Mouse (Mus musculus): ENCODE data around the gene Foxe3.

Foxe3 gene

GRCm38 (mm10) chr4:114917091-114917490, 8.7 kb downstream of the Foxe3 start:
- in situ Hi-C loops (cut with MseI, MboI), result no loop called here

- in situ Hi-C loops (cut with MseI, MboI), result no loop called here
Measured at GRCm38 (mm10) chr4:114916056-114916455, 9.8 kb downstream of the Foxe3 start.

GRCm38 (mm10) chr4:114913594-114913962, 12.2 kb downstream of the Foxe3 start:
- in situ Hi-C loops (cut with MseI, MboI), result loop anchor here in 1 of 2 experiments (5.0 kb wide), 2 partner anchors 34 to 246 kb away; no protein-coding TSS in a partner anchor

- in situ Hi-C loops (cut with MseI, MboI), result loop anchor here in 1 of 2 experiments (5.0 kb wide), 2 partner anchors 34 to 246 kb away; no protein-coding TSS in a partner anchor
Measured at GRCm38 (mm10) chr4:114912705-114913593, 12.9 kb downstream of the Foxe3 start.

- in situ Hi-C loops (cut with MseI, MboI), result loop anchor here (5.0 kb wide), 2 partner anchors 37 to 243 kb away; no protein-coding TSS in a partner anchor
Measured at GRCm38 (mm10) chr4:114909602-114910484, 16.0 kb downstream of the Foxe3 start.

GRCm38 (mm10) chr4:114908829-114909601, 16.8 kb downstream of the Foxe3 start, which contains the start of gene Foxd2:
TSS of gene Foxd2 (minus strand) at chr4:114908873.
- in situ Hi-C loops (cut with MseI, MboI), result loop anchor here in 1 of 2 experiments (5.0 kb wide), 1 partner anchor 242 kb away; no protein-coding TSS in a partner anchor

GRCm38 (mm10) chr4:114907951-114908828, 17.6 kb downstream of the Foxe3 start:
- in situ Hi-C loops (cut with MseI, MboI), result loop anchor here in 1 of 2 experiments (5.0 kb wide), 1 partner anchor 241 kb away; no protein-coding TSS in a partner anchor

- in situ Hi-C loops (cut with MseI, MboI), result loop anchor here in 1 of 2 experiments (5.0 kb wide), 1 partner anchor 240 kb away; no protein-coding TSS in a partner anchor
Measured at GRCm38 (mm10) chr4:114907056-114907917, 18.5 kb downstream of the Foxe3 start.

- in situ Hi-C loops (cut with MseI, MboI), result loop anchor here in 1 of 2 experiments (5.0 kb wide), 1 partner anchor 239 kb away; no protein-coding TSS in a partner anchor
Measured at GRCm38 (mm10) chr4:114905969-114906680, 19.7 kb downstream of the Foxe3 start.

- in situ Hi-C loops (cut with MseI, MboI), result loop anchor here in 1 of 2 experiments (5.0 kb wide), 1 partner anchor 238 kb away; no protein-coding TSS in a partner anchor
Measured at GRCm38 (mm10) chr4:114905501-114905900, 20.3 kb downstream of the Foxe3 start.

- in situ Hi-C loops (cut with MseI, MboI), result no loop called here
Measured at GRCm38 (mm10) chr4:114903422-114903782, 22.4 kb downstream of the Foxe3 start.

GRCm38 (mm10) chr4:114902641-114903421, 23.0 kb downstream of the Foxe3 start:
- in situ Hi-C loops (cut with MseI, MboI), result no loop called here

GRCm38 (mm10) chr4:114901643-114902351, 24.0 kb downstream of the Foxe3 start:
- in situ Hi-C loops (cut with MseI, MboI), result no loop called here

- in situ Hi-C loops (cut with MseI, MboI), result no loop called here
Measured at GRCm38 (mm10) chr4:114900866-114901642, 24.8 kb downstream of the Foxe3 start.

- in situ Hi-C loops (cut with MseI, MboI), result no loop called here
Measured at GRCm38 (mm10) chr4:114899885-114900284, 25.9 kb downstream of the Foxe3 start.

GRCm38 (mm10) chr4:114897853-114898252, 28.0 kb downstream of the Foxe3 start:
- in situ Hi-C loops (cut with MseI, MboI), result no loop called here
